Mouse (Mus musculus) bone marrow macrophage, adult 2 months (primary cell): Measurements from ENCODE around the gene Mcu.

Experiments
- CTCF ChIP-seq: IDR thresholded peaks from 2 replicates; pipeline ENCODE4 v1.5.1; 2012; ENCODE audit warnings: low read depth, mild to moderate bottlenecking, low read length, moderate library complexity
- POLR2A ChIP-seq: IDR thresholded peaks from 2 replicates; pipeline ENCODE4 v1.6.1; 2012; ENCODE audit warnings: mild to moderate bottlenecking, low read depth, low read length, borderline replicate concordance

- TF ChIP-seq CTCF (no peak), POLR2A (no peak)
These were observed 112.9 kb downstream of the Mcu start for GRCm38 (mm10) chr10:59503433-59504210.
